Mouse (Mus musculus) layer of hippocampus, postnatal 10 days (tissue): ENCODE measurements around the gene Mgat3. TPM values are rescaled to one million over a fixed set of nuclear protein-coding genes. Genes with fewer than 3 reads are reported as not detected.
A peak's percentile ranks its signal among the peaks of the same experiment; 100 is the strongest.

Source experiments
- DNase-seq, 2 experiments: peaks; one replicate each; pipeline ENCODE4 v3.0.0; 2021; ENCODE audit warnings: low spot score in 2 of 2
- total RNA-seq, 2 experiments: library from RNA; stranded (reverse); gene quantifications; 2 replicates each; pipeline ENCODE4 v1.2.3; 2021

Gene Mgat3
- total RNA-seq, 2 experiments from 2014 or later: 85.8 to 89.8 TPM

- DNase-seq: no peak
These were observed 25.0 kb upstream of the Mgat3 start for GRCm38 (mm10) chr15:80148565-80148964.

DNA sequence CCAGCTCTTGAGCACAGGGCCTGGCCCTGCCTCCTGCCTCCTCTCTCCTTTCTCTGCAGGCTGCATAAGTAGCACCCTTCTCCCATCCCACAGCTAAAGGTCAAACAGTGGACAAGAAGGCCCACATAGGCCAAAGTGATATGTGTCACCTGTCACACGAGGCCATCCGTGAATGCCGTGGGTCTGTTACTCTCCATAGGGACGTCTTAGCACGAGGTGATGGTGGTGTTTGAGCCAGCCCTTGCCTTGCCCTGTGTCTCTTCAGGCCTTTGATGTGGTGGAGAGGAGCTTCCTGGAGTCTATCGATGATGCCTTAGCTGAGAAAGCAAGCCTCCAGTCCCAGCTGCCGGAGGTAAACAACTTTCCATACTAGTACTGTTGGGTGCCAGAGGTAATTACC is 24.0 kb upstream of the Mgat3 start:
- no peak for DNase-seq

DNA sequence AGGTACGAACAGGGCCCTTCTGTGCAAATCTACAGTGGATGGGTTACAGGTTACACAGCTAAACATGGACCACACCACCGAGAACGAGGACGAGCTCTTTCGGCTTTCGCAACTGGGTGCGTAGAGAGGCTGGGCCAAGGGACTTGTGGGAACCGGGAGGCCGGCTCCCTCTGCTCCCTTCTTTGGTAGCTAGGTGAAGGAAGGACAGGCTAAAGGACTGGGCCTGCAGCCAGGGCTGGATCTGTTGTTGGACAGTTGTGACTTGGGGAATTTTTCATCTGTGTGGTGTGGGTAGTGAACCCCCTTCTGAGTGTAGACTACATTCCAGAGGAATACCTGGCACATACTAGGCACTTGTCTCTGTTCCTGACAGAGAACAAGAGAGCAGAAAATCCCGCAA is 20.9 kb upstream of the Mgat3 start:
- DNase-seq: no peak

GRCm38 (mm10) chr15:80153757-80154156 is 19.8 kb upstream of the Mgat3 start:
- no peak for DNase-seq

DNA sequence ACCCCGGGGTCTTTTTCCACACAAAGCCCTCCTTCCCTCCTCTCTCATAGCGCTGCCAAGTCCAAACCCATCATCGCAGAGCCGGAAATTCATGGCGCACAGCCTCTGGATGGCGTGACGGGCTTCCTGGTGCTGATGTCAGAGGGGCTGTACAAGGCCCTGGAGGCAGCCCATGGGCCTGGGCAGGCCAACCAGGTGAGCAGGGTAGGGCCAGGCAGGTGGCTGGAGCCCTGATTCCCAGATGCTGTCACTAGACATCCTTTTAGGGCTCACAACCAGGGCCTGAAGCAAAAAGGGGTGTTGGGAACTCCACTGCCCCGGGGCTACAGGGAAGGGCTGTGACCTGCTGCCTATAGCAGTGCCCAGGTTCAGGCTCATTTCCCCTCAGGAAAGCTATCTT is 17.8 kb upstream of the Mgat3 start:
- DNase-seq: no peak

DNA sequence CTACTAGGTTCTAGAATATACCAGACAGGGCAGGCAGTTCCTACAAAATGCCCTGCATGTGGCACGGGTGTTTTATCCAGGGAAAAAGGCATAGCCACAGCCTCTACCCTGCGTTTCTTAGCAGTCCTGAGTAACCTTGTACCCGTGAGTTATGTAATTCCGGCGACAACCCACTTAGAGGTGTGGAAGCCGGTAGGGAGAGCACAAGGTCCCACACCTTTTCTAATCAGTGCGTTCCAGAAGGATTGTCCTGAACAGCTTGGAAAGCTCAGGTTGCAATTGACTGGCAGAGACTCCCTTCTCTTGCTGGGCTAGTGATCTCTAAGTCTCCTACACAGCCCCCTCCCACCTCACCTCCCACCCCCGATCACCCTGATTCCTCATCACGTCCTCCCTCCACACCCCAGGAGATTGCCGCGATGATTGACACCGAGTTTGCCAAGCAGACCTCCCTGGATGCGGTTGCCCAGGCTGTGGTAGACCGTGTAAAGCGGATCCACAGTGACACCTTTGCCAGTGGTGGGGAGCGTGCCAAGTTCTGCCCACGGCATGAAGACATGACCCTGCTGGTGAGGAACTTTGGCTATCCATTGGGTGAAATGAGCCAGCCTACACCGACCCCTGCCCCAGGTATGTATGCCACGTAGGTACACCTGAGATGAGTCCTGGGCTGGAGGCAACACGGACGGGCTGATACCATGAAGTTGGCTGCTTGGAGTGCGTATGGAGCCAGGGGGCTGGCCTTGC is 16.2 kb upstream of the Mgat3 start:
- no peak for DNase-seq

DNA sequence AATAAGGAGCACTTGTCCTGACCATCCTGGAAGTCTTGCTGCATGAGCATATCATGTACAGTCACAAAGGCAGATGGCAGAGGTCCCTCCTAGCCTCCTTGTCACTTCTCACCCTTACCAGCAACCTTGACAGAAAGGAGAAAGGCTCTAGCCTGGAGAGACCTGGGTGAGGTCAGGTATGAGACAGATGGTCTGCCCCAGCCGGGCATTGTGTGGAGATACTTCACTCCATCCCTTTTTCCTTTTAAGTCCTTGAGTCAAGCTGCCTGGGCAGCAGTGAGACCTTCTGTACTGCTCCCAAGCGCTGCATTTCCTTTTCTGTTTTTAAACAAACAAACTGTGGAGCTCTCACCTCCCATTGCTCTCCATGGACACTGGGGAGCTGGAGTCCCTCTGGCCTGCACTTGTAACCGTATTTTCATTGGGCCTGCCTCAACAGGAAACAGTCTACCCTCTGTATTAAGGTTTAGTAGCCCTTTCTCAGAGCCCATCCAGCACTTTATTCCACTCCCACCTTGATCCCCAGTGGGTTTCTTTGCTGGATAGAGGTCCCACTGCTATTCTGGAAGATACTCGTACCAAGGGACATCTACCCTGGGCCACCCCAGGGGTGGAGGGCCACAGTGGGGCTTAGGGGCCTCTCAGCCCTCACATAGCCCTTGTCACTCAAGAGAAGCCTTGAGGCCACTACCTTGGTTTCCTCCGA is 15.4 kb upstream of the Mgat3 start:
- DNase-seq: no peak

DNA sequence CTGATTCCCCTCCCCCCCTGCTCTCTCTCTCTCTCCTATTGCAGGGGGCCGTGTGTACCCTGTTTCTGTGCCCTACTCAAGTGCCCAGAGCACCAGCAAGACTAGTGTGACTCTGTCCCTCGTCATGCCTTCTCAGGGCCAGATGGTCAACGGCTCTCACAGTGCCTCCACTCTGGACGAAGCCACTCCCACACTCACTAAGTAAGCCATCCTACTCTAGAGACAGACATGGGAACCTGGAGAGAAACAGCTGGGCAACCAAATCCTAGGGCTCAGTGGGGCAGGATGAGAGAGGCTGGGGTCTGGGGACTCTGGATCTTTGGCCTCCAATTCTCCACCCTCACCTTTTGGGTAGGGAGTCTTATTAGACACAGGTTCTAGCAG is 14.8 kb upstream of the Mgat3 start:
- no peak for DNase-seq

DNA sequence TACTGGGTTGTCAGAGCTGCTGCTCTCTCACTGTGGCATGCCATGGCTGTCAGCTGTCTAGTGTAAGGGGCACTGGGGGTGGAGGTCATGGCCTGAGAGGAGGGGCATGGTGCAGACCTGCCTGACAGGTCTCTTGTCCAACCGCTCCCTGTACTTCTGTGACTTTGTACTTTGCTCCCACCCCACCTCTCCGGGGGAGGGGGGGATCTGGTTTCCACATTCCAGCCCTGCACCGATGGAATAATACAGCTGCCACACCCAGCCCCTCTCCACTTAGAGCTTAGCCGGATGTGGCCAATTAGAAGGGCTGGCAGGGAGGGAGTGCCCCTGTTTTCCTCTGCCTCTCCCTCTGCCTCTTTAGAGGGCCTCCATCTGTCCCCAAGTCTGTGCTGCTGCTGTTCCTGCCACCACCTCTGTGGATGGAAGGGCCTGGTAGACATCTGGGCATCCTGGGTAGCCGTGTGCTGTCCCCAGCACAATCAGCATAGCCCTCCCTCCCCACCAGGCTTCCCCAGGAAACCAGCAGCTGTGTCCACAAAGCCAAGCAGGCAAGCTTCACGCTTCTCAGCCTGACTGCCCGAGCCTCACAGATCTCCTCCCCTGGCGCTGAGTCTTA is 14.1 kb upstream of the Mgat3 start:
- DNase-seq: no peak

DNA sequence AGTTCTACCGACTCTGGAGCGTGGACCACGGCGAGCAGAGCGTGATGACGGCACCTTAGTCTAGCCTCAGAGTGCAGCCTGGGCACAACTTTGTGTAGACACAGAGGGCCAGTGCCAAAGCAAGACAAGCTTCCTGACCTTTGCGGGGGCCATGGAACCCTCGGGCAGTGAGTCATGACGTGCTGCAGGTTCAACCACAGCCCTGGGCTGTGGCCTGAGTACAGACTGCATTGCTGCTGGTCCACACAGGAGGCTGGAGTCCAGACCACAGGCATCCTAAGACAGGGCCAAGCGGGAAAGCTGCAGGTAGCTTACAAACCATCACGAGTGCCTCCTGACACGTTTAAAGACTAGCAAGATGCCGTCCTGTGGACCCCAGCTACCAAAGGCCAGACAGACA is 13.3 kb upstream of the Mgat3 start:
- no peak for DNase-seq

DNA sequence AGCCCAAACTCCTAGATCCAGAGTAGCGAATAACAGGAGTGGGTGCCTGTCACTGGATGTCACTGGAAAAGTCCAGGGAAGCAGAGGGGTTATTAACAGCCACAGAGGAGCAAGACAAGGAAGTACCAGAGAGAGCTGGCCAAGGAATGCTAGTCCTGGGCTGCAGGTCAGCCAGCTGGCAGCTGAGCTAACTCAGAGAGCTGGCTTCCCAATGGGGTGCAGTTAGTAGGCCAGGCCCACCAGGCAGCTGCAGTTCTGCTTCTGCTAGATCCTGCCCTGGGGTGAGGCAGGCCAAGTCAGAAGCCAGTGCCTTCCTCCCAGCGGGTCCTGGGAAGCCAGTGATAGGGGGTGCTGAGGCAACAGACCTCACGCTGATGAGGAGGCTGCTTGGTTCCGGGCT is 12.8 kb upstream of the Mgat3 start:
- DNase-seq: no peak

- DNase-seq: no peak
These were observed 12.3 kb upstream of the Mgat3 start for GRCm38 (mm10) chr15:80161199-80161598.

GRCm38 (mm10) chr15:80162401-80162964 is 11.0 kb upstream of the Mgat3 start:
- no peak for DNase-seq

DNA sequence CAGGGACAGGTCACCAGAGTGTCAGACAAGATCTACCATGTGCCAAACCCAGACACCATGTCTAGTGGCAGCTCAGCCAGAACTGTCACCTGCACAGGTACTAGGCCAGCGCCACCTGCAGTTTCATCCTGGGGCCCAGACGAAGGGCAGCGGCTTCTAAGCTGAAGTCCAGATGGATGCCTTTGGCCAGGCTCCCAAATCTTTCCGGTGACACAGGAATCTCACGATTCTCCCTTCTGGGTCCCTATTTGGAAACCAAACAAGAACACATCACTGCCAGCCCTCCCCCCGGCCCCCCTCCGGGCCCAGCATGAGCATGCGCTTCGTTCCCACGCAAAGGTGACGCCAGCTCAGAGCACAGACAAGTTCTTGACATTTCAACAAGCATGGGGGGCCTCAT is 10.2 kb upstream of the Mgat3 start:
- DNase-seq: peak; percentile 69 to 74

DNA sequence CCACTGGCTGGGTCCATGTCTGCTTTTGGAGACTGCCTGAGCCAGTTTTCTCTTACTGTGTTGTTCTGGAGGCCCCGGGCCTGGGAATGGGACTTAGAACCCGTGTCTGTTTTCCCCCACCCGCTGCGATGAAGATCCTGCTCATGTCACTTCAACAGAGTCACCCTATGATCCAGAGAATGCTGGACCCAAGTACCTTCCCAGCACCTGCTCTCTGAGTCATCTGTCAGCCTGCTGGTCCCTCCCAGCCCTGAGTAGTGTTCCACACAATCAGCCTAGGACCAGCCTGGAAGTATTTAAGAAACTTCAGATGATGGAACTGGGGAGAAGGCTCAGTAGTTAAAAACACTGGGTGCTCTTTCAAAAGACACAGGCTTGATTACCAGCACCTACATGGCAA is 9.8 kb upstream of the Mgat3 start:
- DNase-seq: no peak

GRCm38 (mm10) chr15:80165396-80165795 is 8.1 kb upstream of the Mgat3 start:
- DNase-seq: no peak

DNA sequence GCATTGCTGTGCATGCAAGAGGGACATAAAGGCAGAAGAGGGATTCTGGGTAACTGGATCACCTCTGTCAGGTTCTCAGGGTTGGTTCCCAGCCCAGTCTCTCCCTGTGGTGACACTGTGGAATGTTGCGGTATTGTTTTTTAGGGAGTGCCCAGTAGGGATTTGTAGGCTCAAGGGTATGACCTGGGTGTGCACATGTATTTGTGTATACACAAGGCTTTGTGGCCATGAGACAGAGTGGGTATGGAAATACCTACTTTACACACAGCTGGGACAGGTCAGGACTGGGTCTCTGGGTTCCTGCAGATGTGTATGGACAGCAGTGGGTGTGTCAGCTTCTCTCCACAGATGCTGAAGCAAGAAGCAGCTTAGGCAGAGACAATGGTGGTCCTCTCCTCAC is 4.0 kb upstream of the Mgat3 start:
- no peak for DNase-seq

DNA sequence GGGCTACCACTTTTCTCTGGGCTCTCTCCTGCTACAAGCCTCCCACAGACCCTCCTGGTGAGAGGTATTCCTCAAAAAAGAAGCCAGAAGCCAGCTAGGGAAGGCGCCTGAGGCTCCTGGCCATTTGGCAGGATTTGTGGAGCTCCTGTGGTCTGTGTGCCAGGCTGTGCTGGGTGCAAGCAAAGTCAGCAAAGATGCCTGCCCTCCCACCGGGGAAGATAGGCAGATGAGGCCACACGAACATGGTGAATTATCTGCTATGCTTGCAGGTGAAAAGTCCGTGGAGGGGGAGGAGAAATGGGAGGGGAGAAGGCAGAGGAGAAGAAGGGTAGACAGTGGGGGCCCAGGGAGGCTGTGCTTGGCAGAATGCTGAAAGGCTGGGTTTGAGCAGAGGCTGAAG is 3.2 kb upstream of the Mgat3 start:
- no peak for DNase-seq

DNA sequence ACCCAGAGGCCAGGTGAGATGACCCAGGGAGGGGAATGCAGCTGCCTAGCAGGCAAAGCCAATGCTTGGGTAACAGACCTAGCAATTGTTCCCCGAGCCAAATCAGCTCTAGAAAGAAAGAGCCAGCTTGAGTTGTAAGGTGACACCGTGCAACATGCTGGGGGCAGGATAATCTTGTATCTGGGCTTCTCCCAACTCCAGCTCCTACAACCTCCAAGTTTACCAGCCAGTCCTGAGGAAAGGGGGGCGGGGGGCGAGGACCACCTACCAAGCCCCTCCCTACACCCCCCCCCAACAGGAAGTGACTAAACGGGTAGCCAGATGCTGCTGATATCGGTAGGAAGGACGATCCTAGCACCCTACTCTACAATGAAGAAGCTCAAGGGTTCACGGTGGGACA is 2.2 kb upstream of the Mgat3 start:
- DNase-seq: no peak

DNA sequence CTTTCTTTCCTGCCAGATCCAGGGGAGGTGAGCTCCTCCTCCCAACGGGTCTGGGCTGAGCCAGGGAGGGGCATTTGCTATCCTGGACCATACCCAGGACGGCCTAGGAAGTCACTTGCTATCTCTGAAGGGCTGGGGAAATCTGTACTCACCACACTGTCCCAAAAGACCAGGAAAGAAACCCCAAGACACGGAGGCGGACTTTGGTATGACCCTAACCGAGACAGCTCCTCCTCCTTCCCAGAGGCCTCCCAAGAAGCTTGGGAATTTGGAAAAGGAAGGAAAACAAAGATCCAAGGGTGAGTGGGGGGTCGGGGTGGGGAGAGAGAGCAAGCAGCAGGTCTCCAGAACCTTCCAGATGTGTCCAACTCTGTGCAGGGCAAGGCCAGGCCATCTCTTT is 1.7 kb upstream of the Mgat3 start:
- DNase-seq: no peak

GRCm38 (mm10) chr15:80173781-80174597 is 468 bp downstream of the Mgat3 start:
- peak; percentile 65 to 72 for DNase-seq

GRCm38 (mm10) chr15:80174598-80174875 is 1.0 kb downstream of the Mgat3 start:
- no peak for DNase-seq
